Mouse (Mus musculus) heart, postnatal 0 days (tissue): Measurements from ENCODE around the gene Mrtfa. TPM values are rescaled to one million over a fixed set of nuclear protein-coding genes. Genes with fewer than 3 reads are reported as not detected.
A peak's percentile ranks its signal among the peaks of the same experiment; 100 is the strongest.

Experiments
- ATAC-seq: fragments of 200-750 bp; cut with Nextera tagmentation; 2 replicates; pipeline ENCODE4 v1.8.0; 2017; ENCODE audit warnings: low read depth, moderate number of reproducible peaks, moderate library complexity; ENCODE audit not compliant: insufficient read depth
- DNase-seq: peaks from one replicate; pipeline ENCODE4 v3.0.0-alpha.2; 2016; ENCODE audit warnings: low spot score
- H3K27ac ChIP-seq: fragments of 300-500 bp; sonication (generic); 2 replicates; pipeline ENCODE4 v1.5.1; 2014; ENCODE audit warnings: low read depth, mild to moderate bottlenecking
- H3K27me3 ChIP-seq: fragments of 300-500 bp; sonication (generic); 2 replicates; pipeline ENCODE4 v1.6.1; 2014; ENCODE audit warnings: low read length, mixed read lengths; ENCODE audit not compliant: control insufficient read depth, insufficient read depth
- H3K36me3 ChIP-seq: fragments of 300-500 bp; sonication (generic); replicated peaks from 2 replicates; pipeline ENCODE4 v1.6.1; 2014; ENCODE audit warnings: low read length, mixed read lengths; ENCODE audit not compliant: control insufficient read depth, insufficient read depth
- H3K4me1 ChIP-seq: fragments of 300-500 bp; sonication (generic); 2 replicates; pipeline ENCODE4 v1.6.1; 2014; ENCODE audit warnings: antibody characterized with exemption; ENCODE audit not compliant: control insufficient read depth, insufficient read depth
- H3K4me2 ChIP-seq: fragments of 300-500 bp; sonication (generic); 2 replicates; pipeline ENCODE4 v1.6.1; 2014; ENCODE audit warnings: low read depth, mild to moderate bottlenecking, low read length, moderate library complexity
- H3K4me3 ChIP-seq: fragments of 300-500 bp; sonication (generic); 2 replicates; pipeline ENCODE4 v1.5.1; 2014; ENCODE audit warnings: low read depth, low read length
- H3K9ac ChIP-seq: fragments of 300-500 bp; sonication (generic); replicated peaks from 2 replicates; pipeline ENCODE4 v1.6.1; 2014; ENCODE audit warnings: low read depth, low read length, mixed read lengths
- H3K9me3 ChIP-seq: fragments of 300-500 bp; sonication (generic); replicated peaks from 2 replicates; pipeline ENCODE4 v1.6.1; 2016; ENCODE audit warnings: low read length; ENCODE audit not compliant: control insufficient read depth
- CTCF ChIP-seq: IDR thresholded peaks from 2 replicates; pipeline ENCODE4 v1.5.1; 2016; ENCODE audit warnings: antibody characterized with exemption, control low read depth, low read depth
- EP300 ChIP-seq: IDR thresholded peaks from 2 replicates; pipeline ENCODE4 v1.6.1; 2016; ENCODE audit warnings: antibody characterized with exemption, low read depth
- WGBS: fragments of 180-500 bp; shearing (Covaris S2); extraction: QIAGEN DNeasy Blood & Tissue Kit; methylation state at CpG from one replicate; pipeline ENCODE4 v1.1.7; 2014; 5-methylcytosine and 5-hydroxymethylcytosine counted together
- polyA plus RNA-seq: library from polyadenylated mRNA; unstranded; fragments of >200 nt; fragmentation: Nextera tagmentation; extraction: Ambion mirVana; gene quantifications from 2 replicates; pipeline ENCODE4 v1.2.1, GENCODE M21; 2015
- total RNA-seq: library from RNA; depleted of rRNA; stranded (reverse); fragments of >200 nt; gene quantifications from 2 replicates; pipeline ENCODE4 v1.2.3, GENCODE M21; 2014; ENCODE audit warnings: low replicate concordance

Mrtfa gene
- total and polyA plus RNA-seq, 2 experiments from 2014 or later: 4.9 to 26.0 TPM

DNA sequence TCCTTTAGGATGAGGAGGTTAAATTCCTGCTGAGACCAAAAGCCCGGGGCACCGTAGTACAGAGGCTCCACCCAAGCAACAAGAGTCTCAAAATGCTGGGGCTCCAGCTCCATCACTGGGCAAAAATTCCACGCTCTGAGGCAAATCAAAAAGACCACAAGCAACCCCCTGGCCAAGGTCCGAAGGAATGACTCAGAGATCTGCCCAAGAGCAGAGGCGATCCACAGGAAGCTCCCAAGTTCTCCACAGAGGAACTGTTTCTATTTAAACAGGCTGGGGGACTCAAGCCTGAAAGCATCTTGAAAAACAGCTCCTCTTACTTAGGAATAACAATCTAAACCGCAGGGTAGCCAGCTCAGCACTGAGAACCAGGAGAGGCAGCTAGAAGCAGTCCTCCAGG is 53.3 kb downstream of the Mrtfa start:
- no peaks in the 10 kb centered on the region for H3K9me3 ChIP-seq
- H3K27ac ChIP-seq: 0 out of 2 replicates have a peak overlapping the region, but pooled peaks have one; percentile 4
- no peak overlapping the region; the same call in 1 of the 2 replicates for H3K9ac ChIP-seq
- H3K4me2 ChIP-seq: no peak overlapping the region
- TF ChIP-seq EP300 (no peak), CTCF (no peak)
- no peaks in the 10 kb centered on the region for H3K4me1 ChIP-seq
- WGBS: 31% methylated on average over 6 of the region's 6 CpGs
- ATAC-seq (no peak), DNase-seq (peak; percentile 20)
- H3K27me3 ChIP-seq: no peaks in the 10 kb centered on the region
- no peak overlapping the region for H3K4me3 ChIP-seq
- no peaks in the 10 kb centered on the region for H3K36me3 ChIP-seq

- no peak for TF ChIP-seq EP300
- no peak for TF ChIP-seq CTCF
Observed at GRCm38 (mm10) chr15:81133781-81134180, 56.8 kb downstream of the Mrtfa start.

GRCm38 (mm10) chr15:81131152-81131551 is 59.4 kb downstream of the Mrtfa start:
- no peak for ATAC-seq
- TF ChIP-seq EP300 (no peak), CTCF (no peak)
- no peak overlapping the region for H3K4me3 ChIP-seq
- DNase-seq: no peak
- no peaks in the 10 kb centered on the region for H3K9me3 ChIP-seq
- H3K27me3 ChIP-seq: no peaks in the 10 kb centered on the region
- H3K4me1 ChIP-seq: no peaks in the 10 kb centered on the region
- H3K36me3 ChIP-seq: no peaks in the 10 kb centered on the region
- H3K9ac ChIP-seq: no peak overlapping the region
- no peak overlapping the region for H3K27ac ChIP-seq
- 86% methylated on average over 5 of the region's 5 CpGs for WGBS
- no peak overlapping the region for H3K4me2 ChIP-seq

More at GRCm38 (mm10) chr15:81133781-81134180, 56.8 kb downstream of the Mrtfa start:
- Histone ChIP-seq H3K4me1 (no peaks in the 10 kb centered on the region), H3K4me2 (no peak overlapping the region), H3K36me3 (no peaks in the 10 kb centered on the region), H3K9me3 (no peaks in the 10 kb centered on the region), H3K27ac (no peak overlapping the region), H3K9ac (no peak overlapping the region), H3K27me3 (no peaks in the 10 kb centered on the region), H3K4me3 (no peak overlapping the region)
- DNase-seq (no peak), ATAC-seq (no peak)
- WGBS: 98% methylated on average over 2 of the region's 2 CpGs

- H3K27me3 ChIP-seq: no peaks in the 10 kb centered on the region
- no peaks in the 10 kb centered on the region for H3K9me3 ChIP-seq
- DNase-seq (no peak), ATAC-seq (no peak)
- H3K4me2 ChIP-seq: no peak overlapping the region
- no peak overlapping the region for H3K4me3 ChIP-seq
- no peaks in the 10 kb centered on the region for H3K36me3 ChIP-seq
- no peaks in the 10 kb centered on the region for H3K4me1 ChIP-seq
- WGBS: 89% methylated on average over 8 of the region's 8 CpGs
- no peak overlapping the region for H3K27ac ChIP-seq
- TF ChIP-seq CTCF (no peak), EP300 (no peak)
- H3K9ac ChIP-seq: no peak overlapping the region
Observed at GRCm38 (mm10) chr15:81129970-81130369, 60.6 kb downstream of the Mrtfa start.

DNA sequence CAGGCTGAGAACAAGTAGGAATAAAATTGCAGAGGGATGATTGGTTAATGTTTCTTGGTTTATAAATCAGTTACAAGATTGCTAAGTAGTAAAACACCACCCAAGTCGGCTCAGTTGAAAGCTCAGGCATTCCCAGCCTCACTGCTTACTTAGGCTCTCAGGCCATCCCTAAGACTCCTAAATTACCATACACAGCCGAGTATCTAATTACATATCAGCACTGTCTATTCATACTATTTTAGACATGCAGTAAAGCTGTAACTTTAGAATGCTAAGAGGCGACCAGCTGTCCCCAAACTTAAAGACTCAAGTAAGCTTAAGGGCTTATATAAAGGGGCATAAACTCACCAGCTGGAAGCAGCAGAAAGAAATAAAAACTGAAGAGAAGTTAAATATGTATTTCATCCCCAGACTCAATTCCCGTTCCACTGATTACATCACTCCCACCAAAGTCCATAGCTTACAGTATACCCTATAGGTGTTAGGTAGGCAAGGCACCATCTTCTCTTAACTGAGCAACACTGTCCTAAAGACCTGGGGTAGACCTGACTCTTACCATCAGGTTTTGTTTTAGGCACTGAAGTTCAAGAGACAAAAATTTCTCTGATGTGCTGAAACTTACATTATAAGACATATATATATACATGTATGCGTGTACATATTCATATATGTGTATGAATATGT is 62.3 kb downstream of the Mrtfa start:
- H3K9ac ChIP-seq: no peak overlapping the region
- no peaks in the 10 kb centered on the region for H3K4me1 ChIP-seq
- ATAC-seq (no peak), DNase-seq (no peak)
- no peak overlapping the region for H3K27ac ChIP-seq
- no peak overlapping the region for H3K4me2 ChIP-seq
- WGBS: 76% methylated on average over 5 of the region's 5 CpGs
- H3K4me3 ChIP-seq: no peak overlapping the region
- no peaks in the 10 kb centered on the region for H3K9me3 ChIP-seq
- H3K36me3 ChIP-seq: no peaks in the 10 kb centered on the region
- TF ChIP-seq CTCF (no peak), EP300 (no peak)
- no peaks in the 10 kb centered on the region for H3K27me3 ChIP-seq

DNA sequence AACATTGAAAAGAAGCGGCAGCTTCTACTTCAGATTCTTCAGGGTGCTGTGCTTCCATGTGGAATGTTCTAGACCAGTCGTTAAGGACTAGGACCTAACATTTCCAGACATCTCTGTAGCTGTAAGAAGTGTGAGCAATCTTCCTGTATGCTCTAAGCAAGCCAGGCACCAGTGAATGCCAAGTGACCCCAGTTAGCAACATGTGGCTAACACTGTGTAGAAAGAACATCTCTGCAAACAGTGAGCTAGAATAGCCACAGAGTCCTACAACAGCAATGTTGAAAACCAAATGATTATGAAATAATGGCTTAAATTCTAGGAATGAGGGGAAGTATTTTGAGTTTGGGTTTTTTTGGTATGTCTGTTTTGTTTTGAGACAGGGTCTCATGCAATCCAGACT is 66.3 kb downstream of the Mrtfa start:
- DNase-seq (no peak), ATAC-seq (no peak)
- Histone ChIP-seq H3K27me3 (no peaks in the 10 kb centered on the region), H3K4me3 (no peak overlapping the region), H3K4me1 (no peaks in the 10 kb centered on the region), H3K9ac (no peak overlapping the region), H3K27ac (no peak overlapping the region), H3K9me3 (no peaks in the 10 kb centered on the region), H3K36me3 (no peaks in the 10 kb centered on the region), H3K4me2 (no peak overlapping the region)
- WGBS: 96% methylated on average over 2 of the region's 2 CpGs
- no peak for TF ChIP-seq EP300
- no peak for TF ChIP-seq CTCF
